Mouse (Mus musculus) left cerebral cortex, postnatal 25 days (tissue): Measurements from ENCODE around the gene Pef1. TPM values are rescaled to one million over a fixed set of nuclear protein-coding genes. Genes with fewer than 3 reads are reported as not detected.
A peak's percentile ranks its signal among the peaks of the same experiment; 100 is the strongest.

Experiments used
- DNase-seq, 2 experiments: peaks; one replicate each; pipeline ENCODE4 v3.0.0; 2022; ENCODE audit warnings: low spot score in 2 of 2, mixed read lengths in 1 of 2
- intact Hi-C: fragments of 180-260 bp; cut with DNase I; formaldehyde crosslinking; loops from one replicate; pipeline ENCODE4 v1.15.1; 2025
- total RNA-seq, 2 experiments: library from RNA; stranded (reverse); gene quantifications; 2 replicates each; pipeline ENCODE4 v1.2.3; 2021

The Pef1 gene
- total RNA-seq, 2 experiments from 2014 or later, result 65.8 to 66.9 TPM

GRCm38 (mm10) chr4:130085246-130085820, 17.0 kb upstream of the Pef1 start:
- intact Hi-C loops, result loop anchor here (5.0 to 10.0 kb wide), 2 partner anchors 298 to 381 kb away; no protein-coding TSS in a partner anchor

DNA sequence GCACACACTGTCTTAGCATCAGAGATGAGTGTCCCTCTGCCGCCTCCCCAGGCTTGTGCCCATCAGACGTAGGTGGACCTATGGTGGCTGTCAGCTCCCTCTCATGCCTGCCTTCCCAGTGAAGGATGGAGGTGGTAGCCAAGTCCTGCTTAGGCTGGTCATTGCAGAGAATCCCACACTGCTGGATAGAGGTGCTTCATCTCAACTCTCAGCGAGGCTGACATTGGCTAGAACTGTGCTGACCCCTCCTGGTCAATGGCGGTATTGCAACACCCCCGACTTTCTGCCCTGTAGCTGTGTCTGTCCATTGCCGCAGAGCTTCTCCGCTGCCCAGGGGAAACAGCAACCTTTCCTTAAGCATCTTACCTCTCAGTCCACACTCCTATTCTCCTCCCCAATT, 15.1 kb upstream of the Pef1 start:
- DNase-seq, result peak; percentile 91 to 95
- intact Hi-C loops, result loop anchor here (1.0 to 10.0 kb wide), 3 partner anchors 128 to 382 kb away; no protein-coding TSS in a partner anchor

More at GRCm38 (mm10) chr4:130085246-130085820, 17.0 kb upstream of the Pef1 start:
- DNase-seq, result no peak

DNA sequence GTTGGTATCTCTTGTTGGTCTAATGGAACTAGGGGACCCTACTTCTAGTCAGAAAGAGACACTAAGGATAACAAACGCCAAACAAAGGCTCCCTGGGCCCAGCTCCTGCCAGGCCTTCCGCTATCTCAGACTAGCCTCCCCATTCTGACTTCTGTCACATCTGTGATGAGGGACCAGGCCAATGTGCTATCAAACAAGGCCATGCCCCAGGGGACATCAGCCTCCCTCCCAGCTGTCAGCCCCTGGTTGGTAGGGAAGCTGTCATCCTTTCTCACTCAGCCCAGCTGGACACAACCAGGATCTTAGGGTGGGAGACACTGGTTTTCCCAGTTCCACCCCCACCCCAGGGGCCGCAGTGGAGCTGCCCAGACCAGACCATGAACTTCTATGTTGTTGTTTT, 7.2 kb upstream of the Pef1 start:
- intact Hi-C loops, result no loop called here

GRCm38 (mm10) chr4:130101183-130101582, 1.2 kb upstream of the Pef1 start:
- intact Hi-C loops, result no loop called here
- no peak for DNase-seq

More for the DNA sequence above, 7.2 kb upstream of the Pef1 start:
- no peak for DNase-seq

DNA sequence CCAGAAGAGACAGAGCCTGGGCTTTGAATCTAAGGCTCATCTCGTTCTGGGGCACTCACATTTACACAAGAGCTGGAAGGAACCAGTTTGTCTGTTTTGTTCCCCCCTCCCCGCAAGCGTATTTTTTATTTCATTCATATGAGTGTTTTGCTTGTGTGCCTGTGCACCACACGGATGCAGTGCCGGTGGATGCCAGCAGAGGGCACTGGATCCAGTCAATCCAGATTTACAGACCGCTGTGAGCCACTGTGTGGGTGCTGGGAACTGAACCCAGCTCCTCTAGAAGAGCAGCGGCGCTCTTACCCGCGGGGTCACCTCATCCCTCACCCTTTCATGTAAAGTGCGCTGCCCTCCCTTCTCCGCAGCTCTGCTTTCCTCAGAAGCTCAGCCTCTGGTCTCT, 1.3 kb downstream of the Pef1 start:
- no peak for DNase-seq

DNA sequence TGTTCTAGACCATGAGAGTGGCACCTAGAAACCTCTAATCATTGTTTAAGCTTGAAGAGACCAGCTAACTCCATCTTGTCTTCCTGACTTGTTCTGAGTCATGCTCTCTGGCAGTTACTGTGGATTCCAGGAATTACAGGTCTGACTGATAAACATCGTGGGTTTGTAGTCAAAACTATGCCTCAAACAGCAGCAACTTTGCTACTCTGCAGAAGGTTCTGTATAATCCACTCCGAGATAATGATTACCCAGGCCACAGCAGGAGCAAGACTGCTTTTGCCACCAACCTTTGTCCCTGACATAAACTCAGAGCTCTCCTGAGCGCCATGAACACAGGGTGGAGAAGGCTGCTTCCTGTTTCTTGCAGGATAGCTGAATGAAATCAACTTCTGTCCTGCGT, 2.2 kb downstream of the Pef1 start:
- no peak for DNase-seq
- intact Hi-C loops, result no loop called here

More for the DNA sequence above, 1.3 kb downstream of the Pef1 start:
- intact Hi-C loops, result no loop called here

- DNase-seq, result no peak
- intact Hi-C loops, result no loop called here
Observed at GRCm38 (mm10) chr4:130107065-130107443, 4.7 kb downstream of the Pef1 start.

GRCm38 (mm10) chr4:130107444-130108131, 5.2 kb downstream of the Pef1 start:
- intact Hi-C loops, result no loop called here

DNA sequence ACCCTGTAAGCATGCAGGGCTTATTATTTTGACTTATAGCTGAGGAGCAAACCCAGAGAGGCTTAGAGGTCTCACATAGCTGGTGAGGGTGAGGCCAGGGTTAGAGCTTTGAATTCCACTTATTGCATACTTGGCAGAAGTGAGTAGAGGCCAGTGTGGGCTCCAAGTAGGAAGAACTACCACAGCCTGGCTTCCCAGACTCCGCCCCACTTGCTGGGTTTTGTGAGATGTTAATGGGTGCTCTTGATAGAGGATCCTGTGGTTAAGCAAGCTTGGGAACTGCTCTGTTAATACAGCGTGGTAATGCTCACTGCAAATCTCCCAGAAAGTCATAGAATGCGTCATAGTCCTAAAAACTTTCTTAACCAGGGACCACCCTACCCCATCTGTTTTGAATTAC, 6.6 kb downstream of the Pef1 start:
- intact Hi-C loops, result no loop called here

More at GRCm38 (mm10) chr4:130107444-130108131, 5.2 kb downstream of the Pef1 start:
- peak; percentile 100 for DNase-seq

DNA sequence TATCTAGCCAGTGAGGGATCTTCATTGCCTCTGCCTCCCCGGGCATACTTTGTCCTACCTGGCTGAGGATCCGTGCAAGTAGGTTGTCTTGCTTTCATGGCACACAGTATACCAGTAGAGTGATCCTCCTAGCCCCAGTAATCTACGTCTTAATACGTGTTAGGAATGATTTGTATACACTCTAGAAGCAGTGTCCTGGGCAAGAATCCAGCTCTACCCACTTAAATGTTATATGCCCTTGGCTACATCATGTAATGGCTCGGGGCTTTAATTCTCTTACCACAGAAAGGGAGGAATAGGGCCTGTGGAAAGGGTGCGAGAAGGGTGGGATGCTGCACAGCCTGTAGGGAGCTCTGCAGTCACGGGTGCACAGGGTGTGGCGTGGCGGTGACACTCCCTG, 7.3 kb downstream of the Pef1 start:
- no peak for DNase-seq
- intact Hi-C loops, result no loop called here

More for the DNA sequence above, 6.6 kb downstream of the Pef1 start:
- no peak for DNase-seq

GRCm38 (mm10) chr4:130110091-130110490, 7.7 kb downstream of the Pef1 start:
- DNase-seq, result peak in 1 of 2 experiments; percentile 61
- intact Hi-C loops, result no loop called here

DNA sequence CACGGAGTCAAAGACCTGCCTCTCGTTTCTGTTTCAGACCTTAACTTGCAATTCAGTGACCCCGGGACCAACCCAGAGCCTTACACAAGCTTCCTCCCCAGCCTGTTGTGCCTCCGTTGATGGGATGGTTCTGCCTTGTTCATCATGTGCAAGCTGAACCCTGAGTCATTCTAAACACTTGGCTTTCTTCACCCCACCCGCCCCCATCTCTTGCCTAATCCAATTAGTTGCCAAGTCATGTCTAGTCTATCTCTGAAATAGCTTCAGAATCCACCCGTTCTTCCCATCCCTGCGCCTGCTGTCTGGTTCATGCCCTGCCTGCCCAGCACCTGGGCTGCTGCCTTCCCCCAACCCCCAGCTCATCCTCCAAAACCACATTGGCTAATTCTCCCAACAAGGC, 9.9 kb downstream of the Pef1 start:
- intact Hi-C loops, result no loop called here
- DNase-seq, result peak in 1 of 2 experiments; percentile 22

GRCm38 (mm10) chr4:130112732-130113131, 10.4 kb downstream of the Pef1 start:
- intact Hi-C loops, result no loop called here
- DNase-seq, result no peak

- DNase-seq, result no peak
- intact Hi-C loops, result no loop called here
Observed at GRCm38 (mm10) chr4:130120752-130121151, 18.4 kb downstream of the Pef1 start.

DNA sequence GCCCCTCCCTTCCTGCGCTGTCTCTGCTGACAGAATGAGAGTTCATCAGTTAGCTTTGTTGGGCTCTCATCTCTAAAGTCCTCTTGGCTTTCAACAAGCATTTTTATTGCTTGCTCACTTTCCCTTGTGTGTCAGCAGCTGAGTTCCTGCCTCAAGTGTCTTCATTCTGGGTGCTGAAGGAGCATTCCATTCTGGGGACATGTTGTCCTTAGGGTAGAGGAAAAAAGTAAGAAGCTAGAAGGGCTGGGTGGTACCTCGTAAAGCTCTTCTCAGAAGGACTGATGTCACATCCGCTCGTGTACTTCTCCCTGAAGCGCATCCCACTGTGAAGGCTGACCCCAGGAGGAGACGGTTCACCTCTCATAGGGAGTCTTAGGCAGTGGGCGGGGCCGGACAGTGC, 19.2 kb downstream of the Pef1 start:
- DNase-seq, result no peak
- intact Hi-C loops, result no loop called here

GRCm38 (mm10) chr4:130123020-130123419, 20.7 kb downstream of the Pef1 start:
- intact Hi-C loops, result no loop called here
- DNase-seq, result no peak

GRCm38 (mm10) chr4:130124110-130124509, 21.8 kb downstream of the Pef1 start:
- no peak for DNase-seq
- intact Hi-C loops, result no loop called here

- no peak for DNase-seq
- intact Hi-C loops, result no loop called here
Observed at GRCm38 (mm10) chr4:130125164-130125563, 22.8 kb downstream of the Pef1 start.

DNA sequence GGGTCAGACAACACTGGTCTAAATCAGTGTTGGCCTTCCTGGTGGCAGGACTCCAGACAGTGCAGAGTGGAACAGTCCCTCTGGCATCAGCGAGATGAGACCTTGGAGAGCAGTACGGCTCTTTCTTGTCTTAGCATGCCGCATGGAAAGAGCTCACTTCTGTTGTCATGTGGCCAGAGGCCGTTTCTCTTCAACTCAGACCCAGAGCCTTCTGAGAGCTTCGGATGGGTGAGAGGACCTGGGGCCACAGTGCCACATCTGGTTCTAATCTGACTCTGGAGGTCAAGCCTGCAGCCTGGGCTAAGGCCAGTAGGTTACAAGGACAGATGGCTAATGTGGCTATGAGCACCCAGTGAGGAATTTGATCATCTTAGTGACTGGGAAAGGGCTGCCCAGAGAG, 23.6 kb downstream of the Pef1 start:
- intact Hi-C loops, result no loop called here
- no peak for DNase-seq

GRCm38 (mm10) chr4:130128907-130129306, 26.5 kb downstream of the Pef1 start:
- DNase-seq, result no peak
- intact Hi-C loops, result no loop called here

DNA sequence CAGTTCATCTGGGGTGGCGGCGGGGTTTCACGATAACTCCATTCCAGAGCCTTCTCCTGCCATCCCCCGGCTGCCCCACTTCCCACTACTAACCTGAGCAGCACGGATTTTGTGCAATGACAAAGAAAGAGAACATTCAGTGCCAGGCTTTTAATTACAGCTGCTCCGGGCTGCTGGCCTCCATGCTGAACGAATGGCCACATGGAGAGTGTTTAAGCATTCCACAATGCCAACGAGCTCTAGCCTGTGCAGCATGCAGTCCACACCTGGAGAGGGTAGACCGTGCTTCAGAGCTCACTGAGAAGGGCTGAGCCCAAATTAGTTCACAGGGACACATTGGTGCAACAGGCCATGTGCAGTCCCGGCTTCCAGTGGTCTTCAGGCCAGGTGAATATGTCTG, 27.7 kb downstream of the Pef1 start:
- no peak for DNase-seq
- intact Hi-C loops, result no loop called here
